In the genomic region with DNA sequence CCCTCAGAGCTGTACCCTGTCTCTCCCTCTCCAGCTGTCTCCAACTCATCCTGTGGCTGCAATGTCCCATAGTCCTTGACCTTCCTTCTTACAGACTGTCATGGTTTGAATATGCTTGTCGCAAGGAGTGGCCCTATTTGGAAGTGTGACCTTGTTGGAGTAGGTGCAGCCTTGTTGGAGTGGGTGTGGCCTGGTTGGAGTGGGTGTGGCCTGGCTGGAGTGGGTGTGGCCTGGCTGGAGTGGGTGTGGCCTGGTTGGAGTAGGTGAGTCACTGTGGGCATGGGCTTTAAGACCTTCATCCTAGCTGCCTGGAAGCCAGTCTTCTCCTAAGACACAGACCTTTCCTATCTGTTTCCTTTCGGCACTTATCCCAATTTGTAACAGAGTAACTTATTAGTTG, we compare ENCODE assay signal across 11 mouse cellular contexts. TPM values are rescaled to one million over a fixed set of nuclear protein-coding genes. Genes with fewer than 3 reads are reported as not detected.
A peak's percentile ranks its signal among the peaks of the same experiment; 100 is the strongest.
DNase-seq lines count a peak whose midpoint lies in the region; ATAC-seq and TF ChIP-seq lines count a peak whose summit lies in the region.
"Had no signal": no experiment of that assay in that cellular context is flagged by ENCODE, and none has a peak within 500 bp of the region (broad histone marks: within the 10 kb centered on the region; RNA-seq: fewer than 3 reads in every experiment).

No protein-coding gene starts in this region.

- 96% methylated on average over 2 of the region's 2 CpGs for WGBS in lung, adult 2 months

- H3K4me1 ChIP-seq in lung, adult 2 months (ENCODE audit: control insufficient read depth, insufficient read depth, low read length): peaks cover 7% of the 10 kb centered on the region; the same call in 1 of the 2 replicates

- no peak for TF ChIP-seq CTCF in lung, adult 2 months (IDR thresholded peaks at IDR 0.05; ENCODE audit: insufficient read depth, low read length)

- DNase-seq in cerebellum, adult 11-12 months: peak; percentile 54
- DNase-seq in cerebellum, adult 8-10 months: no peak
- DNase-seq in lung, postnatal 10 days: peak; percentile 33
- DNase-seq in lung, adult 2 months: no peak
- peak; percentile 63 to 77 for DNase-seq in spleen, postnatal 4 days (ENCODE audit: low spot score in 2 of 2)
- DNase-seq in kidney, adult 9 months: no peak
- DNase-seq in neural tube, embryonic 10.5 days (ENCODE audit: extremely low spot score, low spot score): no peak

- TF ChIP-seq POLR2A in lung, adult 2 months (IDR thresholded peaks at IDR 0.05; ENCODE audit: borderline replicate concordance, extremely low read depth, low read depth, low read length): no peak

- ATAC-seq in granulocyte monocyte progenitor cell, adult 5-6 weeks (replicated peaks; ENCODE audit: poor library complexity, severe bottlenecking): peak; percentile 22; the same call in 1 of the 2 replicates
- ATAC-seq: activated CD4-positive, CD25-positive, alpha-beta regulatory T cell, adult 4 months had no signal

- no peak overlapping the region for H3K4me3 ChIP-seq in lung, adult 2 months (replicated peaks; ENCODE audit: extremely low read depth, low read depth, low read length)
- H3K4me3 ChIP-seq: forebrain, embryonic 10.5 days; midbrain, embryonic 10.5 days had no signal

RNA-seq across cellular contexts. Expression of a gene that starts 17.3 kb away (rescaled TPM):
- polyA plus RNA-seq in lung, adult 2 months (2012; rRNA removed): 7.4 and 14.9 TPM in 2 replicates
- total RNA-seq in granulocyte monocyte progenitor cell, adult 5-6 weeks (2014; fragmentation: Nextera tagmentation): 8.4 and 11.9 TPM in 2 replicates
- 10.9 and 26.9 TPM in 2 replicates for total RNA-seq in granulocyte monocyte progenitor cell, adult 5-6 weeks (2017)

Comparison
In these comparisons a context has a peak if more than half of its experiments do, and no peak if none do; other contexts are left out.
1. DNase-seq: peak in cerebellum, adult 11-12 months (single experiment), lung, postnatal 10 days (single experiment) and spleen, postnatal 4 days (2 of 2); none in cerebellum, adult 8-10 months (single experiment), lung, adult 2 months (single experiment), kidney, adult 9 months (single experiment) and neural tube, embryonic 10.5 days (single experiment).